Mouse (Mus musculus): ENCODE data around the gene Phf2. TPM values are rescaled to one million over a fixed set of nuclear protein-coding genes. Genes with fewer than 3 reads are reported as not detected.
"Not testable (repeated sequence)": the region's sequence is repeated elsewhere in the genome, so short reads cannot be mapped to it uniquely, and the experiment has no call there.

The Phf2 gene
- total RNA-seq, 2 experiments from 2014 or later = 21.5 to 22.3 TPM

- DNase-seq = no peak
- intact Hi-C loops (cut with DNase I; ENCODE audit: low total_unique reads) = no loop called here
These were observed 51.8 kb downstream of the Phf2 start for GRCm38 (mm10) chr13:48819131-48819530.

- intact Hi-C loops (cut with DNase I; ENCODE audit: low total_unique reads) = no loop called here
- no peak for DNase-seq
These were observed 56.5 kb downstream of the Phf2 start for GRCm38 (mm10) chr13:48814406-48814805.

- DNase-seq = no peak
- intact Hi-C loops (cut with DNase I; ENCODE audit: low total_unique reads) = no loop called here
These were observed 59.9 kb downstream of the Phf2 start for GRCm38 (mm10) chr13:48810991-48811390.

- intact Hi-C loops (cut with DNase I; ENCODE audit: low total_unique reads) = no loop called here
- DNase-seq = peak; percentile 51
These were observed 60.6 kb downstream of the Phf2 start for GRCm38 (mm10) chr13:48810274-48810823.

- intact Hi-C loops (cut with DNase I; ENCODE audit: low total_unique reads); DNase-seq: not testable (repeated sequence)
These were observed 61.3 kb downstream of the Phf2 start for GRCm38 (mm10) chr13:48809668-48810067.

- intact Hi-C loops (cut with DNase I; ENCODE audit: low total_unique reads) = no loop called here
- DNase-seq = peak; percentile 69
These were observed 63.4 kb downstream of the Phf2 start for GRCm38 (mm10) chr13:48807481-48808031.

GRCm38 (mm10) chr13:48802181-48802580 lies 68.7 kb downstream of the Phf2 start:
- intact Hi-C loops (cut with DNase I; ENCODE audit: low total_unique reads) = no loop called here
- no peak for DNase-seq

- DNase-seq = peak; percentile 70
- intact Hi-C loops (cut with DNase I; ENCODE audit: low total_unique reads) = loop anchor here (2.0 kb wide), 1 partner anchor 146 kb away; no protein-coding TSS in a partner anchor
These were observed 69.9 kb downstream of the Phf2 start for GRCm38 (mm10) chr13:48800850-48801546.

GRCm38 (mm10) chr13:48798256-48798771 lies 72.6 kb downstream of the Phf2 start:
- peak; percentile 53 for DNase-seq
- intact Hi-C loops (cut with DNase I; ENCODE audit: low total_unique reads) = loop anchor here (5.0 kb wide), 1 partner anchor 61 kb away; no protein-coding TSS in a partner anchor

- intact Hi-C loops (cut with DNase I; ENCODE audit: low total_unique reads) = loop anchor here (5.0 kb wide), 1 partner anchor 60 kb away; no protein-coding TSS in a partner anchor
- DNase-seq = no peak
These were observed 74.0 kb downstream of the Phf2 start for GRCm38 (mm10) chr13:48796906-48797305.

GRCm38 (mm10) chr13:48795711-48796110 lies 75.2 kb downstream of the Phf2 start:
- no peak for DNase-seq
- intact Hi-C loops (cut with DNase I; ENCODE audit: low total_unique reads) = loop anchor here (5.0 kb wide), 1 partner anchor 58 kb away; no protein-coding TSS in a partner anchor

- intact Hi-C loops (cut with DNase I; ENCODE audit: low total_unique reads) = no loop called here
These were observed 86.2 kb downstream of the Phf2 start for GRCm38 (mm10) chr13:48784594-48785298.

GRCm38 (mm10) chr13:48784151-48784550 lies 86.8 kb downstream of the Phf2 start:
- intact Hi-C loops (cut with DNase I; ENCODE audit: low total_unique reads) = no loop called here
- DNase-seq = no peak

More at GRCm38 (mm10) chr13:48784594-48785298, 86.2 kb downstream of the Phf2 start:
- DNase-seq = no peak

- intact Hi-C loops (cut with DNase I; ENCODE audit: low total_unique reads) = no loop called here
- DNase-seq = peak; percentile 57
These were observed 87.9 kb downstream of the Phf2 start for GRCm38 (mm10) chr13:48782727-48783725.

GRCm38 (mm10) chr13:48780345-48781010 lies 90.4 kb downstream of the Phf2 start:
- no peak for DNase-seq
- intact Hi-C loops (cut with DNase I; ENCODE audit: low total_unique reads) = no loop called here

GRCm38 (mm10) chr13:48779592-48780344 lies 91.2 kb downstream of the Phf2 start:
- intact Hi-C loops (cut with DNase I; ENCODE audit: low total_unique reads) = no loop called here
- DNase-seq = no peak

- intact Hi-C loops (cut with DNase I; ENCODE audit: low total_unique reads) = no loop called here
- no peak for DNase-seq
These were observed 92.8 kb downstream of the Phf2 start for GRCm38 (mm10) chr13:48778138-48778537.

Measured in gastrocnemius, postnatal 14 days (tissue).